ENCODE assay signal across 21 mouse cellular contexts in genomic region chr13:26564941-26565862, GRCm38 (mm10).
DNase-seq lines count a peak whose midpoint lies in the region; ATAC-seq and TF ChIP-seq lines count a peak whose summit lies in the region.
"Had no signal": no experiment of that assay in that cellular context is flagged by ENCODE, and none has a peak within 500 bp of the region (broad histone marks: within the 10 kb centered on the region; RNA-seq: fewer than 3 reads in every experiment).

No protein-coding gene starts in this region.

- 43% methylated on average over 7 of the region's 7 CpGs for WGBS in kidney, postnatal 0 days

- peak; percentile 47 for DNase-seq in kidney, postnatal 0 days (ENCODE audit: low spot score)
- DNase-seq in kidney, postnatal 36 days = no peak
- peak; percentile 28 for DNase-seq in adipocyte (ENCODE audit: low spot score)
- peak; percentile 56 for DNase-seq in embryo, embryonic 10.5 days (ENCODE audit: low spot score)
- DNase-seq in hindlimb bud, embryonic 11.5 days (ENCODE audit: extremely low spot score, low read depth, low spot score) = peak; percentile 84
- DNase-seq in right cerebral cortex, postnatal 36 days (ENCODE audit: low spot score in 2 of 2) = no peak
- no peak for DNase-seq in ovary, postnatal 10 days (ENCODE audit: low spot score)
- DNase-seq in frontal cortex, postnatal 25 days (ENCODE audit: low spot score in 2 of 2) = no peak
- DNase-seq: adrenal gland, postnatal 25 days; cerebellum, adult 8-10 months; kidney, postnatal 25 days; right cerebral cortex, adult 18-20 months; spleen, adult 18-20 months; thymus, postnatal 14 days had no signal

- no peak overlapping the region for H3K4me2 ChIP-seq in kidney, postnatal 0 days (ENCODE audit: low read length)
- H3K4me2 ChIP-seq: forebrain, embryonic 15.5 days; hindbrain, embryonic 13.5 days; intestine, embryonic 15.5 days; liver, embryonic 11.5 days; midbrain, embryonic 13.5 days had no signal

- no peaks in the 10 kb centered on the region for H3K36me3 ChIP-seq in kidney, postnatal 0 days (ENCODE audit: insufficient read depth, low read length)
- H3K36me3 ChIP-seq: forebrain, embryonic 15.5 days; hindbrain, embryonic 13.5 days; intestine, embryonic 15.5 days; midbrain, embryonic 13.5 days had no signal

- no peaks in the 10 kb centered on the region for H3K4me1 ChIP-seq in kidney, postnatal 0 days (replicated peaks; ENCODE audit: insufficient read depth, low read length)
- H3K4me1 ChIP-seq: intestine, embryonic 15.5 days had no signal

- TF ChIP-seq CTCF in kidney, postnatal 0 days (IDR thresholded peaks at IDR 0.05; ENCODE audit: low read depth) = no peak

- H3K27me3 ChIP-seq in kidney, postnatal 0 days (ENCODE audit: insufficient read depth, low read length) = no peaks in the 10 kb centered on the region
- H3K27me3 ChIP-seq: forebrain, embryonic 15.5 days; hindbrain, embryonic 13.5 days; intestine, embryonic 15.5 days; midbrain, embryonic 13.5 days had no signal

- H3K4me3 ChIP-seq in kidney, postnatal 0 days (replicated peaks; ENCODE audit: low read depth, low read length) = no peak overlapping the region
- H3K4me3 ChIP-seq: erythroblast, embryonic 14.5 days; forebrain, embryonic 15.5 days; hindbrain, embryonic 13.5 days; intestine, embryonic 15.5 days; midbrain, embryonic 13.5 days had no signal

- H3K9me3 ChIP-seq in kidney, postnatal 0 days (replicated peaks; ENCODE audit: low read length) = no peaks in the 10 kb centered on the region
- H3K9me3 ChIP-seq: forebrain, embryonic 15.5 days; hindbrain, embryonic 13.5 days; intestine, embryonic 15.5 days; midbrain, embryonic 13.5 days had no signal

- H3K27ac ChIP-seq in kidney, postnatal 0 days = no peak overlapping the region
- H3K27ac ChIP-seq: forebrain, embryonic 15.5 days; hindbrain, embryonic 13.5 days; intestine, embryonic 15.5 days; midbrain, embryonic 13.5 days had no signal

- no peak overlapping the region for H3K9ac ChIP-seq in kidney, postnatal 0 days (ENCODE audit: low read depth, low read length)
- H3K9ac ChIP-seq: forebrain, embryonic 15.5 days; hindbrain, embryonic 13.5 days; intestine, embryonic 15.5 days; midbrain, embryonic 13.5 days had no signal

- no peak; the same call in 1 of the 2 replicates for ATAC-seq in kidney, postnatal 0 days (replicated peaks; ENCODE audit: low FRiP score, low read depth)
- ATAC-seq: activated CD4-positive, CD25-positive, alpha-beta regulatory T cell, adult 4 months; forebrain, embryonic 15.5 days; intestine, embryonic 15.5 days; midbrain, embryonic 13.5 days had no signal

Comparison
In these comparisons a context has a peak if more than half of its experiments do, and no peak if none do; other contexts are left out.
1. DNase-seq: peak in kidney, postnatal 0 days (single experiment), adipocyte (single experiment), embryo, embryonic 10.5 days (single experiment) and hindlimb bud, embryonic 11.5 days (single experiment); none in kidney, postnatal 36 days (0 of 2), right cerebral cortex, postnatal 36 days (0 of 2), ovary, postnatal 10 days (single experiment) and frontal cortex, postnatal 25 days (0 of 2).